ENCODE assay signal across 8 mouse cellular contexts in genomic region chr10:80386735-80387471, GRCm38 (mm10). TPM values are rescaled to one million over a fixed set of nuclear protein-coding genes. Genes with fewer than 3 reads are reported as not detected.
DNase-seq lines count a peak whose midpoint lies in the region; ATAC-seq and TF ChIP-seq lines count a peak whose summit lies in the region.

No protein-coding gene starts in this region.

- WGBS in lung, postnatal 0 days, result 2% methylated on average over 56 of the region's 94 CpGs

- peaks cover 74% of the 10 kb centered on the region for H3K4me1 ChIP-seq in megakaryocyte, embryonic 14.5 days
- H3K4me1 ChIP-seq in lung, postnatal 0 days (ENCODE audit: insufficient read depth, low read depth, low read length), result peaks cover 20% of the 10 kb centered on the region; the same call in 1 of the 2 replicates

- H3K9ac ChIP-seq in lung, postnatal 0 days (replicated peaks; ENCODE audit: low read depth), result peak overlapping the region; percentile 78

- TF ChIP-seq EP300 in lung, postnatal 0 days (IDR thresholded peaks at IDR 0.05), result no peak

- peak overlapping the region; percentile 97 for H3K4me3 ChIP-seq in megakaryocyte, embryonic 14.5 days (replicated peaks)
- peak overlapping the region; percentile 79 for H3K4me3 ChIP-seq in lung, postnatal 0 days (ENCODE audit: low read depth, low read length)

- H3K36me3 ChIP-seq in megakaryocyte, embryonic 14.5 days (replicated peaks; ENCODE audit: low read length), result peaks cover 45% of the 10 kb centered on the region
- peaks cover 6% of the 10 kb centered on the region; the same call in 1 of the 2 replicates for H3K36me3 ChIP-seq in lung, postnatal 0 days (ENCODE audit: insufficient read depth, low read length)

- ATAC-seq in megakaryocyte, adult 5-6 weeks (ENCODE audit: poor library complexity, severe bottlenecking), result no peak
- ATAC-seq in lung, postnatal 0 days, result peak; percentile 18

- H3K27ac ChIP-seq in lung, postnatal 0 days (ENCODE audit: low read length), result peak overlapping the region; percentile 76

- peaks cover 15% of the 10 kb centered on the region for H3K27me3 ChIP-seq in megakaryocyte, embryonic 14.5 days (replicated peaks)
- no peaks in the 10 kb centered on the region for H3K27me3 ChIP-seq in lung, postnatal 0 days (replicated peaks; ENCODE audit: insufficient read depth, low read length)

- DNase-seq in adrenal gland, postnatal 14 days, result peak; percentile 41
- DNase-seq in adrenal gland, postnatal 36 days, result no peak
- DNase-seq in heart, postnatal 4 days, result peak; percentile 50
- DNase-seq in lung, postnatal 0 days (ENCODE audit: low spot score), result no peak
- DNase-seq in thymus, postnatal 14 days, result peak; percentile 48
- no peak for DNase-seq in frontal cortex, postnatal 36 days (ENCODE audit: low spot score in 2 of 2)

- H3K9me3 ChIP-seq in megakaryocyte, embryonic 14.5 days, result no peaks in the 10 kb centered on the region
- H3K9me3 ChIP-seq in lung, postnatal 0 days (ENCODE audit: low read length), result no peaks in the 10 kb centered on the region

- no peak for TF ChIP-seq CTCF in lung, postnatal 0 days (IDR thresholded peaks at IDR 0.05)

- H3K4me2 ChIP-seq in lung, postnatal 0 days (replicated peaks; ENCODE audit: low read depth, low read length), result peak overlapping the region; percentile 92

RNA-seq across cellular contexts. Expression of gene Mex3d, which starts 0.6 kb away (rescaled TPM):
- 21.8 and 22.8 TPM in 2 replicates for total RNA-seq in adrenal gland, postnatal 14 days (2021)
- 10 to 100 TPM; 22.4 to 29.9 TPM for total RNA-seq in adrenal gland, postnatal 36 days (2021)
- polyA plus RNA-seq in megakaryocyte, embryonic 14.5 days (2012; ENCODE audit: insufficient read depth, low replicate concordance), result 17.2 and 29.0 TPM in 2 replicates
- 2.4 and 2.6 TPM in 2 replicates for total RNA-seq in megakaryocyte, adult 5-6 weeks (2015)
- total RNA-seq in megakaryocyte, adult 5-6 weeks (2017), result 2.6 and 5.0 TPM in 2 replicates
- 10 to 100 TPM; 20.2 to 22.2 TPM for total RNA-seq in heart, postnatal 4 days (2021)
- 6.0 and 6.3 TPM in 2 replicates for polyA plus RNA-seq in lung, postnatal 0 days (2015; fragmentation: Nextera tagmentation; extraction: Ambion mirVana)

RNA-seq across cellular contexts. Expression of gene Mbd3, which starts 12.4 kb away (rescaled TPM):
- 106 and 116 TPM in 2 replicates for total RNA-seq in adrenal gland, postnatal 14 days (2021)
- total RNA-seq in adrenal gland, postnatal 36 days (2021), result 100 to 1,000 TPM; 140 to 148 TPM
- polyA plus RNA-seq in megakaryocyte, embryonic 14.5 days (2012; ENCODE audit: insufficient read depth, low replicate concordance), result 199 and 247 TPM in 2 replicates
- total RNA-seq in megakaryocyte, adult 5-6 weeks (2015), result 38.8 and 40.6 TPM in 2 replicates
- total RNA-seq in megakaryocyte, adult 5-6 weeks (2017), result 39.8 and 40.0 TPM in 2 replicates
- 100 to 1,000 TPM; 137 to 140 TPM for total RNA-seq in heart, postnatal 4 days (2021)
- polyA plus RNA-seq in lung, postnatal 0 days (2015; fragmentation: Nextera tagmentation; extraction: Ambion mirVana), result 90.6 and 90.7 TPM in 2 replicates

RNA-seq across cellular contexts. Expression of gene Uqcr11, which starts 19.7 kb away (rescaled TPM):
- 1,202 and 1,279 TPM in 2 replicates for total RNA-seq in adrenal gland, postnatal 14 days (2021)
- total RNA-seq in adrenal gland, postnatal 36 days (2021), result 100 to 1,000 TPM; 876 to 886 TPM
- polyA plus RNA-seq in megakaryocyte, embryonic 14.5 days (2012; ENCODE audit: insufficient read depth, low replicate concordance), result 441 and 1,591 TPM in 2 replicates
- 107 and 108 TPM in 2 replicates for total RNA-seq in megakaryocyte, adult 5-6 weeks (2015)
- 122 and 129 TPM in 2 replicates for total RNA-seq in megakaryocyte, adult 5-6 weeks (2017)
- total RNA-seq in heart, postnatal 4 days (2021), result 1,000 to 10,000 TPM; 1,257 to 1,372 TPM
- polyA plus RNA-seq in lung, postnatal 0 days (2015; fragmentation: Nextera tagmentation; extraction: Ambion mirVana), result 511 and 651 TPM in 2 replicates

RNA-seq across cellular contexts. Expression of gene Plk5, which starts 30.6 kb away (rescaled TPM):
- total RNA-seq in adrenal gland, postnatal 14 days (2021), result 0.30 and 0.44 TPM in 2 replicates
- under 1 TPM in 1 of 2 experiments, not detected in 1; 0.26 TPM for total RNA-seq in adrenal gland, postnatal 36 days (2021)
- polyA plus RNA-seq in megakaryocyte, embryonic 14.5 days (2012; ENCODE audit: insufficient read depth, low replicate concordance), result not detected in 2 replicates
- not detected in 2 replicates for total RNA-seq in megakaryocyte, adult 5-6 weeks (2015)
- total RNA-seq in megakaryocyte, adult 5-6 weeks (2017), result not detected in 2 replicates
- not detected for total RNA-seq in heart, postnatal 4 days (2021)
- polyA plus RNA-seq in lung, postnatal 0 days (2015; fragmentation: Nextera tagmentation; extraction: Ambion mirVana), result 1.00 and 1.0 TPM in 2 replicates

RNA-seq across cellular contexts. Expression of gene Adamtsl5, which starts 38.7 kb away (rescaled TPM):
- total RNA-seq in adrenal gland, postnatal 14 days (2021), result 8.4 and 10.9 TPM in 2 replicates
- total RNA-seq in adrenal gland, postnatal 36 days (2021), result 1 to 10 TPM; 7.3 to 7.7 TPM
- 27.2 and 34.8 TPM in 2 replicates for polyA plus RNA-seq in megakaryocyte, embryonic 14.5 days (2012; ENCODE audit: insufficient read depth, low replicate concordance)
- 0.07 TPM in 1 of 2 replicates, not detected in the other for total RNA-seq in megakaryocyte, adult 5-6 weeks (2015)
- not detected in 2 replicates for total RNA-seq in megakaryocyte, adult 5-6 weeks (2017)
- 10 to 100 TPM; 32.8 to 34.2 TPM for total RNA-seq in heart, postnatal 4 days (2021)
- polyA plus RNA-seq in lung, postnatal 0 days (2015; fragmentation: Nextera tagmentation; extraction: Ambion mirVana), result 6.4 and 7.3 TPM in 2 replicates

Comparison
In these comparisons a context has a peak if more than half of its experiments do, and no peak if none do; other contexts are left out.
1. DNase-seq: peak in adrenal gland, postnatal 14 days (single experiment), heart, postnatal 4 days (single experiment) and thymus, postnatal 14 days (single experiment); none in adrenal gland, postnatal 36 days (0 of 2), lung, postnatal 0 days (single experiment) and frontal cortex, postnatal 36 days (0 of 2).